Mouse (Mus musculus) olfactory bulb, adult 2 months (tissue): Measurements from ENCODE around the gene Aox3.

Source experiments
- CTCF ChIP-seq: fragments of 200-500 bp; IDR thresholded peaks from 2 replicates; pipeline ENCODE4 v1.5.1; 2012; ENCODE audit warnings: low read depth, mild to moderate bottlenecking, low read length, moderate library complexity; ENCODE audit not compliant: insufficient read depth
- POLR2A ChIP-seq: fragments of 200-500 bp; IDR thresholded peaks from 2 replicates; pipeline ENCODE4 v1.6.1; 2012; ENCODE audit warnings: mild to moderate bottlenecking, low read depth, low read length, moderate library complexity; ENCODE audit not compliant: insufficient read depth

DNA sequence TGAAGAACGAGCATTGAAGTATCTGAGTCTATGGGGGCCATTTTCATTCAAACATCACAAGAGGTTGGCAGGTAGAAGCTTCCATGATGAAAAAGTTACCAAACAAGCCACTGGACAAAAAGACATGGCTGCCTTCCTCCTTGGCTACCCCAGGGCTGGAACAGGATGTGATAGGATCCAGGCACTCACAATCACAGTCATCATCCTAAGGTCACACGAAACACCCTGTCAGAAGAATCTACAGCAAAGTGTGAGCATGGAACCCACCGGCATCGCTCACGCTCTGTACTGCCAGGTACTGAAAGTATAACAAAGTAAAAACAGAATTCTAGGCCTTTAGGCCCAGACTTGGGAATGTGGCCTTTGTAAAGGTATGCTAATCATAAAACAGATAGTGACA is 2.7 kb upstream of the Aox3 start:
- no peak for TF ChIP-seq CTCF
- no peak for TF ChIP-seq POLR2A
